Mouse (Mus musculus) spleen, adult 2 months (tissue): ENCODE results near the gene Cyfip2.

ENCODE experiments used
- CTCF ChIP-seq: fragments of 200-500 bp; IDR thresholded peaks from 2 replicates; pipeline ENCODE4 v1.5.1; 2011; ENCODE audit warnings: mild to moderate bottlenecking, inconsistent platforms; ENCODE audit not compliant: insufficient read depth, insufficient read length, insufficient replicate concordance; ENCODE audit errors: extremely low read depth
- POLR2A ChIP-seq: fragments of 200-500 bp; IDR thresholded peaks from 2 replicates; pipeline ENCODE4 v1.6.1; 2011; ENCODE audit warnings: low read depth, low read length, inconsistent platforms

DNA sequence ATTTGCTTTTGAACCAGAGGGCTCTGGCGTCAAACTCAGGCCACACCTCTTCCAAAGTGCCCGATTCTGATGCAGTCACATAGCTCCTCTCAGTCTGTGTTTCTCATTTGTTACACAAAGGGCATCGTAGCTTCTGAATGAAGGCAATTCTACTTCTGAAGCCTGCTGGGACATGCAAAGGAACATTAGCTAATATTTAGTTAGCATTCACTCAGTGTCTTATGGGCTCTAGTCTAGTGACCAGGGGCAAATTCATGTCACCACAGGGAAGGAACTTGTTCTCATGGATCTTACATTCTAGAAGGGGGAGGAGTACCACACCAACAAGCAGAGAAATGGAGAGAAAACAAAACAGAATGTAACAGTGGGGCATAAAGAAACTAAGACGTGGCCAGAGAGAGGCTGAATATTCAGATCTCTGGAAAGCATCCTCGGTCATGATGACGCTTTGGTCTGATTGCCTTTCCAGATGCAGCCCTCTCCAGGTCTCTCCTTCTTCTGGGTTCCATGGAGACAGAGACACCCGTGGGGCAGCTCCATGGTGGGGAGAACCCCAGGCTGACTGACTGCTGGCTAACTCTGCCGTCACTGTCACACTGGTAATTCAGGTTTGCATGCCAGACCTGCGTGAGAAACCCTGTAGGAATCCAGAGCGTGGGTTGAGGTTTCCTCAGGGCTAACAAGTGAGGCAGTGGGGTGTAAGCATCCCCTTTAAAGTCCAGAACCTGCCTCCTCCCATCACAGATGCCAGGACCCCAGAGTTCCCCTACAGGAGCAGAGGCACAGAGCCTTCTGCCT, 135.2 kb downstream of the Cyfip2 start:
- TF ChIP-seq CTCF (no peak), POLR2A (no peak)
